Mouse (Mus musculus): ENCODE data around the gene Emilin2. TPM values are rescaled to one million over a fixed set of nuclear protein-coding genes. Genes with fewer than 3 reads are reported as not detected.

The Emilin2 gene
- polyA plus RNA-seq, 1 experiment, result 10.9 TPM

DNA sequence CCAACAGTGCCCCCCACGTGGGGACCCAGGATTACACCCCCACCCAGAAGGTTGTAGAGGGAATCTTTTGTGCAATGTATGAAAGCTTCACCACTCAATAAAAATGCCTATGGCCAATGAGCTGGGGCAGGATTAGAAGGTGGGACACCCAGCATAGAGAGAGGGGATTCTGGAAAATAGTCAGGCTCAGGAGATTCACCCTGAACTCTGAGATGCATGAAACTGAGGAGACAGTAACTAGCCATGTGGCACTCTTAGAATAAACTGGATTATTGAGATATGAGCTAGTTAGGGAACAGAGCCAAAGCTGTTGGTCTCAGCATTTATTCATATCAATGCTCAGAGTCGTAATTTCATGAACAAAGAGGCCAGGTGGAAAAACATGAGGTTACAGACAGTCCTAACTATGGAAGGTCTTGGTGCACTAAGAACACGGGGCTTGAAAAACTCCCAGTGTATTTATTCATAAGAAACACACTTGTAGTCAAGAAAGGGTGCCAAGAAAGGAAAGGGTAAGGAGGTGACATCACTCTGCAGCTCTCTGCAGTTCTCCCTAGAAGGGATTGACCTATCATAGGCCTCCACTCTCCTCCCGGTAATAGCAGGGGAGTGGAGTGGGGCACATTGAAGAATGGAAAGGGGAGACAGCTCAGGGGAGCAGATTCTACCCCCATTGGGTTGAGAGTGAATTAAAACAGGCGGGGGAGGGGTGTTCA lies 46.3 kb downstream of the Emilin2 start:
- Histone ChIP-seq H3K27ac (ENCODE audit: control insufficient read depth, insufficient read depth, low read depth, low read length) (no peak overlapping the region), H3K4me1 (ENCODE audit: control insufficient read depth, insufficient read depth, low read length) (no peaks in the 10 kb centered on the region), H3K27me3 (ENCODE audit: control insufficient read depth, insufficient read depth, low read length) (no peaks in the 10 kb centered on the region), H3K36me3 (ENCODE audit: control insufficient read depth, insufficient read depth, low read length) (no peaks in the 10 kb centered on the region), H3K4me3 (ENCODE audit: control insufficient read depth, low read depth, low read length) (no peak overlapping the region)
- no peak for TF ChIP-seq CTCF (IDR thresholded peaks at IDR 0.05; ENCODE audit: control insufficient read depth, insufficient read depth, insufficient replicate concordance, low read depth, low read length)
- TF ChIP-seq POLR2A (IDR thresholded peaks at IDR 0.05; ENCODE audit: control insufficient read depth, low read depth, low read length), result no peak

DNA sequence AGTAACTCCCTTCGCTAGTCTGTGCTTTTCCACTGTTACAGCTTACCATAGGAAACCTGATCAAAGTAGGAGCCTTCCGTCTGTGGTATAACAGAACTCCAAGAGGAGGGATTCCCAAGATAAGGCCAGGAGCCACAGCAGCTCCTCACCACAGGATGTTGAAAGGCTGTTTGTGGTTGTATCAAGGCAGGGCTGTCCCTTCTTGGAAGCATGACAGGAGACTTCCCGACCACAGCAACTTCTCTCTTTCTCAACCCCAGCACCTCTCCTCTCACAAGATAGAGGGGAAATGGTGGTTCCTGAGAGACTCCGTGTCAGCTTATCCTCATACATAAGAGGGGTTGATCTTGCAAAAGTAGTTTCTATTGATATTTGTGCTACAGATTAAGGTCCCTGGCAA lies 47.0 kb downstream of the Emilin2 start:
- Histone ChIP-seq H3K27ac (ENCODE audit: control insufficient read depth, insufficient read depth, low read depth, low read length) (no peak overlapping the region), H3K27me3 (ENCODE audit: control insufficient read depth, insufficient read depth, low read length) (no peaks in the 10 kb centered on the region), H3K4me1 (ENCODE audit: control insufficient read depth, insufficient read depth, low read length) (no peaks in the 10 kb centered on the region), H3K4me3 (ENCODE audit: control insufficient read depth, low read depth, low read length) (no peak overlapping the region), H3K36me3 (ENCODE audit: control insufficient read depth, insufficient read depth, low read length) (no peaks in the 10 kb centered on the region)
- TF ChIP-seq POLR2A (IDR thresholded peaks at IDR 0.05; ENCODE audit: control insufficient read depth, low read depth, low read length), result no peak
- no peak for TF ChIP-seq CTCF (IDR thresholded peaks at IDR 0.05; ENCODE audit: control insufficient read depth, insufficient read depth, insufficient replicate concordance, low read depth, low read length)

DNA sequence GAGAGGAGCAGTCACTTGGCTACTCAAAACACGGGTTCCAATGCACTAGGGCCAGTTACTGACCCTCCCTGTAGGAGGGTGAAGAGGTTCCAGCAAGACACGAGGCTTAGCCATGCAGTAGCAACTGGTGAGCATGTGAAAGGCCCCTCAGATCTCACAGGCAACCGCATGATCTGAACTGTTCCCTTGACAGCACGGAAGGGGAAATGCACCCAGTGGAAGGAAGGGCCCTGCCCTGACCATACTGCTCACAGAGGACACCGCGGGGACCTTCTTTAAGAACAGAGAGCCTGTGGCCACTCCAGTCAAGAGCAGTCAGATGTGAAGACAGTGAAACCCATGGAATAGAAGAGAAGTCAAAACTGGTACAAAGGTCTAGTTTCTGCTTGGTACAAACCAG lies 48.6 kb downstream of the Emilin2 start:
- no peak overlapping the region for H3K4me3 ChIP-seq (ENCODE audit: control insufficient read depth, low read depth, low read length)
- no peaks in the 10 kb centered on the region for H3K27me3 ChIP-seq (ENCODE audit: control insufficient read depth, insufficient read depth, low read length)
- TF ChIP-seq CTCF (IDR thresholded peaks at IDR 0.05; ENCODE audit: control insufficient read depth, insufficient read depth, insufficient replicate concordance, low read depth, low read length) (no peak), POLR2A (IDR thresholded peaks at IDR 0.05; ENCODE audit: control insufficient read depth, low read depth, low read length) (no peak)
- H3K36me3 ChIP-seq (ENCODE audit: control insufficient read depth, insufficient read depth, low read length), result no peaks in the 10 kb centered on the region
- no peak overlapping the region for H3K27ac ChIP-seq (ENCODE audit: control insufficient read depth, insufficient read depth, low read depth, low read length)
- no peaks in the 10 kb centered on the region for H3K4me1 ChIP-seq (ENCODE audit: control insufficient read depth, insufficient read depth, low read length)

DNA sequence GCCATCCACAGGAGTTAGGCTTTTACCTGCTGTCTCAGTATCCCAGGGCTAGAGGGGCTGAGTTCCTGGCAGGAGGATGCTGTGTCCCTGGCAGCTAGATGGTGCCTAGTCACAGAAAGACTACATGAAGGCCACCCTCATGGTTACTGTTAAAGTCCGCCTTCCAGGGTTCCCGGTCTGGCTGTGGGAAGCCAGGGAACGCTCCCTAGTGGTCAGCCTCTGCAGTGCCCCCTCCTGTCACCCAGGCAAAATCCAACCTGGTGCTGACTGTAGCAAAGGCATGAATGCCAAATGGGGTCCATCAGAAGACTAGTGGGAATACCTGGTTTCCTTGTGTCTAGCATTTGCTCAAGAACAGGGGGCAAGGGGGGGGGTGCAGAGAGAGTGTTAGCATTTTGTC lies 51.1 kb downstream of the Emilin2 start:
- TF ChIP-seq POLR2A (IDR thresholded peaks at IDR 0.05; ENCODE audit: control insufficient read depth, low read depth, low read length) (no peak), CTCF (IDR thresholded peaks at IDR 0.05; ENCODE audit: control insufficient read depth, insufficient read depth, insufficient replicate concordance, low read depth, low read length) (no peak)
- H3K27ac ChIP-seq (ENCODE audit: control insufficient read depth, insufficient read depth, low read depth, low read length), result no peak overlapping the region
- H3K27me3 ChIP-seq (ENCODE audit: control insufficient read depth, insufficient read depth, low read length), result no peaks in the 10 kb centered on the region
- H3K4me3 ChIP-seq (ENCODE audit: control insufficient read depth, low read depth, low read length), result no peak overlapping the region
- H3K4me1 ChIP-seq (ENCODE audit: control insufficient read depth, insufficient read depth, low read length), result peaks cover 8% of the 10 kb centered on the region
- no peaks in the 10 kb centered on the region for H3K36me3 ChIP-seq (ENCODE audit: control insufficient read depth, insufficient read depth, low read length)

DNA sequence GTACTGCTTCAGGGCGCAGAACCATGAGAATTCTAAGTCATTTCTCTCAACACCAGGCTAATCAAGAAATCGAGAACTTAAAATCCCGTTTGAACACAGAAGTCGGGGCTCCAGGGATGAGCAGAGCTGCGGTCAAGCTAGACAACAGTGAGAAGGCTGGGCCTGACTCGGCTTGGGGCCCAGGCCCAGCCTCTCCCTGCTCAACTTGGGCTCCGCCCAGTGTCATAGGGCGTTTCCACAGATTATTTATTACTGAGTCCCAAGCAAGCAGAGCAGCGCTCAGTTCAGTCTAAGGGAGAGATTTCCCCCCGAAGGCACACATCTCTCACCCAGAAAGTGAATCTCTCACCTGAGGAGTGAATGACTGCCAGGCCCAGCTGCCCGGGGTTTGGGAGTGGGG lies 52.1 kb downstream of the Emilin2 start:
- TF ChIP-seq POLR2A (IDR thresholded peaks at IDR 0.05; ENCODE audit: control insufficient read depth, low read depth, low read length) (no peak), CTCF (IDR thresholded peaks at IDR 0.05; ENCODE audit: control insufficient read depth, insufficient read depth, insufficient replicate concordance, low read depth, low read length) (no peak)
- Histone ChIP-seq H3K36me3 (ENCODE audit: control insufficient read depth, insufficient read depth, low read length) (no peaks in the 10 kb centered on the region), H3K27ac (ENCODE audit: control insufficient read depth, insufficient read depth, low read depth, low read length) (no peak overlapping the region), H3K4me3 (ENCODE audit: control insufficient read depth, low read depth, low read length) (no peak overlapping the region), H3K4me1 (ENCODE audit: control insufficient read depth, insufficient read depth, low read length) (peaks cover 10% of the 10 kb centered on the region), H3K27me3 (ENCODE audit: control insufficient read depth, insufficient read depth, low read length) (no peaks in the 10 kb centered on the region)

DNA sequence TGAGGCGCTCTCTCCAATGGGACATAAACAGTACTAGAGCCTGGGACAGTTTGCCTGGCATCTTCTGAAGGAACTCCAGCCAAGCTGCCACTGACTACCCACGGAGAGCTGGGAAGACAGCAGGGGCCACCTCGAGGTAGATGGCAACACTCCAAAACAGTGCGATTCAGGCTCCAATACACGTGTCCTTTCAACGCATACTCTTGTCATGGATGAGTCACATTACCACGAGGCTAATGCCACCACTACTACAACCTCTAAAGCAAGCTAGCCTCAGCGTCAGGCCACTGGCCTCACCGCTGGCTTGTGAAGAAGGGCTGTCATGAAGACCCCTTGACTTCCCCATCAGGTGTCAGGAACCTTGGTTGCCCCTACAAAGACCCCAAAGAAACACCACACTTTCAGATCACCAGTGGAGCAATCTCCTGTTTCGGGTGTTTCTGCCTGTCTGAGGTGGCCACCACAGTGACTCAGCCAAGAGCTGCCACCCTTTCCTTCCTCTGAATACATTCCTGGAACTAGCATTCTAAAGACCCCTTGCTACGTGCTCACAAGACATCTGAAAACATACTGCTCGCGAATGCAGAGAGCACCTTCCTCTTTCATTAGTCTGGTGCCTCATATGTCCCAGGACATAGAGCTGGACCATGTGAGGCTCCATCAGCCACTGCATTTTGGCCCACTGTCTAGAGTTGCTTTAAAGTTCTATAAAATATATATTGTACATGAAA lies 54.8 kb downstream of the Emilin2 start:
- no peak overlapping the region for H3K4me3 ChIP-seq (ENCODE audit: control insufficient read depth, low read depth, low read length)
- no peaks in the 10 kb centered on the region for H3K27me3 ChIP-seq (ENCODE audit: control insufficient read depth, insufficient read depth, low read length)
- peaks cover 10% of the 10 kb centered on the region for H3K4me1 ChIP-seq (ENCODE audit: control insufficient read depth, insufficient read depth, low read length)
- no peaks in the 10 kb centered on the region for H3K36me3 ChIP-seq (ENCODE audit: control insufficient read depth, insufficient read depth, low read length)
- H3K27ac ChIP-seq (ENCODE audit: control insufficient read depth, insufficient read depth, low read depth, low read length), result no peak overlapping the region
- TF ChIP-seq CTCF (IDR thresholded peaks at IDR 0.05; ENCODE audit: control insufficient read depth, insufficient read depth, insufficient replicate concordance, low read depth, low read length) (no peak), POLR2A (IDR thresholded peaks at IDR 0.05; ENCODE audit: control insufficient read depth, low read depth, low read length) (no peak)

DNA sequence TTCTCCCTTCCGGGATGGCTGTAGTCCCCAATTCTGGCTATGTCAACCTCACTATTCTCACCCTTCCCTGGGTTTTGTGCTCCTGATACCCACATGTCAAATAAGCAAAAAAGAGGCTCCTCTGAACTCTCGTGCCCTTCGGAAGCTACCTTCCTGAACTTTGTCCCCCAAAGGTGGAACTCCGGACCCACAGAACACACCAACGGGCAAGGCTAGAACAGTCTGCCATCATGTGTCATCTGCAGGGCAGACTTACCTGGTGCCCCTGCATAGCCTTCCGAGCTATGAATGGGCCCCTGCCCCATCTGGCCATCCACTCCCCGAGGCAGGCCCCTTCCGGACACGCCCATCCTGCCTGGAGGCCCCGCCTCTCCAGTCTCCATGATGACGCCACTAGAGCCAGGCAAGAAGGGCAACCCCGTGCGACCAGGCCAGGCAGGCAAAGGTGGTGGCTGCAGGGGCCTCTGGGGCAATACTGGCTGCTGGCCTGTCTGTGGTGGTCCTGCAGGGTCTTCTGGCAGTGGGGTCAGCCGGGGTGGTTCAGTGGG lies 55.6 kb downstream of the Emilin2 start:
- TF ChIP-seq POLR2A (IDR thresholded peaks at IDR 0.05; ENCODE audit: control insufficient read depth, low read depth, low read length) (no peak), CTCF (IDR thresholded peaks at IDR 0.05; ENCODE audit: control insufficient read depth, insufficient read depth, insufficient replicate concordance, low read depth, low read length) (no peak)
- peak overlapping the region; percentile 16 for H3K4me3 ChIP-seq (ENCODE audit: control insufficient read depth, low read depth, low read length)
- no peaks in the 10 kb centered on the region for H3K27me3 ChIP-seq (ENCODE audit: control insufficient read depth, insufficient read depth, low read length)
- H3K27ac ChIP-seq (ENCODE audit: control insufficient read depth, insufficient read depth, low read depth, low read length), result no peak overlapping the region
- H3K36me3 ChIP-seq (ENCODE audit: control insufficient read depth, insufficient read depth, low read length), result no peaks in the 10 kb centered on the region
- H3K4me1 ChIP-seq (ENCODE audit: control insufficient read depth, insufficient read depth, low read length), result peaks cover 13% of the 10 kb centered on the region

All from testis, adult 2 months (tissue).